Comparison of ENCODE assay signal across 8 mouse cellular contexts in genomic region chr11:102741129-102741950, GRCm38 (mm10). TPM values are rescaled to one million over a fixed set of nuclear protein-coding genes. Genes with fewer than 3 reads are reported as not detected.
DNase-seq lines count a peak whose midpoint lies in the region; ATAC-seq and TF ChIP-seq lines count a peak whose summit lies in the region.

No protein-coding gene starts in this region.

- no peak for ATAC-seq in embryonic facial prominence, embryonic 11.5 days (replicated peaks; ENCODE audit: insufficient number of reproducible peaks, low FRiP score, low TSS enrichment, low read depth)
- no peak for ATAC-seq in heart, embryonic 16.5 days (replicated peaks; ENCODE audit: extremely low read depth, insufficient read depth, low FRiP score)
- no peak for ATAC-seq in limb, embryonic 13.5 days (ENCODE audit: low FRiP score, low read depth)

- no peaks in the 10 kb centered on the region for H3K27me3 ChIP-seq in ES-Bruce4 (ENCODE audit: control insufficient read depth, insufficient read depth, low read length, poor library complexity, severe bottlenecking)
- H3K27me3 ChIP-seq in embryonic facial prominence, embryonic 11.5 days (ENCODE audit: control insufficient read depth, insufficient read depth, low read length), result no peaks in the 10 kb centered on the region
- no peaks in the 10 kb centered on the region; the same call in 1 of the 2 replicates for H3K27me3 ChIP-seq in heart, embryonic 16.5 days (ENCODE audit: control insufficient read depth, insufficient read depth, low read length)
- peaks cover 40% of the 10 kb centered on the region for H3K27me3 ChIP-seq in limb, embryonic 13.5 days

- H3K4me2 ChIP-seq in embryonic facial prominence, embryonic 11.5 days (ENCODE audit: low read depth, low read length), result no peak overlapping the region
- peak overlapping the region; percentile 4 for H3K4me2 ChIP-seq in heart, embryonic 16.5 days (ENCODE audit: low read depth, low read length)
- peak overlapping the region; percentile 31 for H3K4me2 ChIP-seq in limb, embryonic 13.5 days (replicated peaks)

- peaks cover 2% of the 10 kb centered on the region for H3K4me1 ChIP-seq in ES-Bruce4 (ENCODE audit: control insufficient read depth, insufficient read depth, low read length)
- no peaks in the 10 kb centered on the region for H3K4me1 ChIP-seq in embryonic facial prominence, embryonic 11.5 days (ENCODE audit: control insufficient read depth, insufficient read depth, low read length)
- H3K4me1 ChIP-seq in heart, embryonic 16.5 days (ENCODE audit: control insufficient read depth, insufficient read depth, low read length), result peaks cover 9% of the 10 kb centered on the region
- peaks cover 16% of the 10 kb centered on the region for H3K4me1 ChIP-seq in limb, embryonic 13.5 days

- no peak for TF ChIP-seq CTCF in ES-Bruce4 (IDR thresholded peaks at IDR 0.05; ENCODE audit: low read depth, low read length)

- no peaks in the 10 kb centered on the region for H3K9me3 ChIP-seq in ES-Bruce4 (replicated peaks; ENCODE audit: control insufficient read depth, insufficient read depth, low read length, poor library complexity, severe bottlenecking)
- no peaks in the 10 kb centered on the region for H3K9me3 ChIP-seq in embryonic facial prominence, embryonic 11.5 days (replicated peaks; ENCODE audit: control insufficient read depth, low read length)
- H3K9me3 ChIP-seq in heart, embryonic 16.5 days (replicated peaks; ENCODE audit: control insufficient read depth, low read length), result no peaks in the 10 kb centered on the region
- no peaks in the 10 kb centered on the region for H3K9me3 ChIP-seq in limb, embryonic 13.5 days

- WGBS in embryonic facial prominence, embryonic 11.5 days, result 9% methylated on average over 22 of the region's 22 CpGs
- WGBS in heart, embryonic 16.5 days, result 33% methylated on average over 22 of the region's 22 CpGs
- 14% methylated on average over 21 of the region's 22 CpGs for WGBS in limb, embryonic 13.5 days

- peak overlapping the region; percentile 47 for H3K9ac ChIP-seq in ES-Bruce4 (ENCODE audit: low read depth, poor library complexity, severe bottlenecking)
- H3K9ac ChIP-seq in embryonic facial prominence, embryonic 11.5 days (replicated peaks; ENCODE audit: low read length), result no peak overlapping the region
- peak overlapping the region; percentile 33; the same call in 1 of the 2 replicates for H3K9ac ChIP-seq in heart, embryonic 16.5 days (ENCODE audit: low read length)
- 0 out of 2 replicates have a peak overlapping the region, but pooled peaks have one; percentile 25 for H3K9ac ChIP-seq in limb, embryonic 13.5 days

- no peak overlapping the region for H3K27ac ChIP-seq in ES-Bruce4 (ENCODE audit: insufficient read depth, low read length)
- no peak overlapping the region for H3K27ac ChIP-seq in embryonic facial prominence, embryonic 11.5 days (replicated peaks; ENCODE audit: low read depth, low read length)
- H3K27ac ChIP-seq in heart, embryonic 16.5 days (ENCODE audit: low read length), result no peak overlapping the region
- no peak overlapping the region for H3K27ac ChIP-seq in limb, embryonic 13.5 days

- TF ChIP-seq EP300 in ES-Bruce4 (IDR thresholded peaks at IDR 0.05; ENCODE audit: insufficient read depth, low read depth, low read length), result no peak

- no peak for TF ChIP-seq POLR2A in ES-Bruce4 (IDR thresholded peaks at IDR 0.05; ENCODE audit: insufficient read depth, low read length)

- no peaks in the 10 kb centered on the region for H3K36me3 ChIP-seq in ES-Bruce4 (ENCODE audit: control insufficient read depth, insufficient read depth, low read length, poor library complexity, severe bottlenecking)
- H3K36me3 ChIP-seq in embryonic facial prominence, embryonic 11.5 days (replicated peaks; ENCODE audit: control insufficient read depth, insufficient read depth, low read depth, low read length), result no peaks in the 10 kb centered on the region
- H3K36me3 ChIP-seq in heart, embryonic 16.5 days (ENCODE audit: control insufficient read depth, insufficient read depth), result no peaks in the 10 kb centered on the region
- H3K36me3 ChIP-seq in limb, embryonic 13.5 days, result no peaks in the 10 kb centered on the region

- DNase-seq in adrenal gland, postnatal 14 days, result peak; percentile 61
- no peak for DNase-seq in adrenal gland, postnatal 25 days
- peak; percentile 50 for DNase-seq in embryonic facial prominence, embryonic 11.5 days (ENCODE audit: low spot score)
- DNase-seq in testis, postnatal 14 days (ENCODE audit: low spot score), result peak; percentile 33
- no peak for DNase-seq in right cerebral cortex, postnatal 4 days

- H3K4me3 ChIP-seq in ES-Bruce4 (ENCODE audit: low read depth, low read length), result peak overlapping the region; percentile 8; the same call in 1 of the 2 replicates
- no peak overlapping the region for H3K4me3 ChIP-seq in embryonic facial prominence, embryonic 11.5 days (ENCODE audit: low read depth, low read length)
- H3K4me3 ChIP-seq in heart, embryonic 16.5 days (ENCODE audit: low read length), result no peak overlapping the region
- H3K4me3 ChIP-seq in limb, embryonic 13.5 days, result no peak overlapping the region

RNA-seq across cellular contexts. Expression of gene Adam11, which starts 19.9 kb away (rescaled TPM):
- total RNA-seq in adrenal gland, postnatal 14 days (2021), result 10.3 and 17.2 TPM in 2 replicates
- total RNA-seq in adrenal gland, postnatal 25 days (2021), result 2.9 and 4.7 TPM in 2 replicates
- polyA plus RNA-seq in ES-Bruce4 (2011; ENCODE audit: insufficient read depth, insufficient read length, low read depth, missing spikeins), result 1.2 and 2.4 TPM in 2 replicates
- polyA plus RNA-seq in embryonic facial prominence, embryonic 11.5 days (2014; fragmentation: Nextera tagmentation; extraction: Ambion mirVana), result 13.9 and 16.3 TPM in 2 replicates
- polyA plus RNA-seq in heart, embryonic 16.5 days (2015; fragmentation: Nextera tagmentation; extraction: Ambion mirVana), result 5.2 and 5.3 TPM in 2 replicates
- polyA plus RNA-seq in limb, embryonic 13.5 days (2015; fragmentation: Nextera tagmentation; extraction: Ambion mirVana), result 14.7 and 15.8 TPM in 2 replicates

RNA-seq across cellular contexts. Expression of gene Ccdc43, which starts 43.8 kb away (rescaled TPM):
- total RNA-seq in adrenal gland, postnatal 14 days (2021), result 23.2 and 23.6 TPM in 2 replicates
- total RNA-seq in adrenal gland, postnatal 25 days (2021), result 23.3 and 29.1 TPM in 2 replicates
- 53.9 and 62.0 TPM in 2 replicates for polyA plus RNA-seq in ES-Bruce4 (2011; ENCODE audit: insufficient read depth, insufficient read length, low read depth, missing spikeins)
- 64.6 and 71.1 TPM in 2 replicates for polyA plus RNA-seq in embryonic facial prominence, embryonic 11.5 days (2014; fragmentation: Nextera tagmentation; extraction: Ambion mirVana)
- 34.4 and 38.2 TPM in 2 replicates for polyA plus RNA-seq in heart, embryonic 16.5 days (2015; fragmentation: Nextera tagmentation; extraction: Ambion mirVana)
- 45.8 and 46.1 TPM in 2 replicates for polyA plus RNA-seq in limb, embryonic 13.5 days (2015; fragmentation: Nextera tagmentation; extraction: Ambion mirVana)

Comparison
In these comparisons a context has a peak if more than half of its experiments do, and no peak if none do; other contexts are left out.
1. DNase-seq: peak in adrenal gland, postnatal 14 days (single experiment), embryonic facial prominence, embryonic 11.5 days (single experiment) and testis, postnatal 14 days (single experiment); none in adrenal gland, postnatal 25 days (single experiment) and right cerebral cortex, postnatal 4 days (single experiment).